15 mouse cellular contexts compared by ENCODE assay signal in the genomic region with DNA sequence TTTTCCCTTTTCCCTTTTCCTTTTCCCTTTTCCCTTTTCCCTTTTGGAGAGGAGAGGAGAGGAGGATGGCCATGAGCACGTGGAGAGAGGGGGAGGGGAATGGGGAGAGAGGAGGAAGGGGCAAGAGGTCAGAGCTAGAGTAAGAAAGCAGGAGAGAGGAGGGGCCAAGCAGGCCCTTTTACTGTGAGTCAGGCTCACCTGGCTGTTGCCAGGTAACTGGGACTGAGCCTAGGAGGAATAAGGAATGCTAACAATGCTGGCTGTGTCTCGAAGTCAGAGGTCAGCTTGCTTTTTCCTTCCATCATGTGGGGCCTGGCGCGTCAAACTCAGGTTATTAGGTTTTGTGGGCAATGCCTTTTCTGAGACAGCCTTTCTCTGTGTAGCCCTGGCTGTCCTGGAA. TPM values are rescaled to one million over a fixed set of nuclear protein-coding genes. Genes with fewer than 3 reads are reported as not detected.
DNase-seq lines count a peak whose midpoint lies in the region; ATAC-seq and TF ChIP-seq lines count a peak whose summit lies in the region.
"Had no signal": no experiment of that assay in that cellular context is flagged by ENCODE, and none has a peak within 500 bp of the region (broad histone marks: within the 10 kb centered on the region; RNA-seq: fewer than 3 reads in every experiment).

No protein-coding gene starts in this region.

- no peaks in the 10 kb centered on the region for H3K9me3 ChIP-seq in kidney, embryonic 16.5 days (ENCODE audit: low read length)
- no peaks in the 10 kb centered on the region for H3K9me3 ChIP-seq in ES-E14 (ENCODE audit: control insufficient read depth, insufficient read depth, low read depth, low read length)
- no peaks in the 10 kb centered on the region for H3K9me3 ChIP-seq in embryonic facial prominence, embryonic 12.5 days
- no peaks in the 10 kb centered on the region for H3K9me3 ChIP-seq in hindbrain, embryonic 14.5 days (ENCODE audit: control insufficient read depth, low read length)
- H3K9me3 ChIP-seq: liver, embryonic 15.5 days; midbrain, embryonic 12.5 days had no signal

- H3K4me3 ChIP-seq in kidney, embryonic 16.5 days (ENCODE audit: low read length): no peak overlapping the region
- H3K4me3 ChIP-seq in ES-E14 (ENCODE audit: insufficient read depth in 1 of 2, low read depth in 1 of 2, low read length in 2 of 2, poor library complexity in 1 of 2, severe bottlenecking in 1 of 2): no peak overlapping the region
- no peak overlapping the region for H3K4me3 ChIP-seq in embryonic facial prominence, embryonic 12.5 days
- no peak overlapping the region for H3K4me3 ChIP-seq in hindbrain, embryonic 14.5 days (replicated peaks; ENCODE audit: low read length)
- H3K4me3 ChIP-seq: liver, embryonic 15.5 days; midbrain, embryonic 12.5 days had no signal

- H3K4me1 ChIP-seq in kidney, embryonic 16.5 days (ENCODE audit: insufficient read depth, low read length): peaks cover 16% of the 10 kb centered on the region
- peaks cover 4 to 11% of the 10 kb centered on the region in 2 experiments for H3K4me1 ChIP-seq in ES-E14 (ENCODE audit: control insufficient read depth in 2 of 2, insufficient read depth in 2 of 2, low read length in 2 of 2, poor library complexity in 1 of 2)
- peaks cover 5% of the 10 kb centered on the region; the same call in 1 of the 2 replicates for H3K4me1 ChIP-seq in embryonic facial prominence, embryonic 12.5 days
- H3K4me1 ChIP-seq in hindbrain, embryonic 14.5 days (replicated peaks; ENCODE audit: control insufficient read depth, insufficient read depth, low read length): peaks cover 9% of the 10 kb centered on the region

- no peaks in the 10 kb centered on the region for H3K36me3 ChIP-seq in kidney, embryonic 16.5 days (ENCODE audit: insufficient read depth, low read length)
- no peaks in the 10 kb centered on the region for H3K36me3 ChIP-seq in ES-E14 (ENCODE audit: control insufficient read depth, insufficient read depth, low read length, poor library complexity, severe bottlenecking)
- no peaks in the 10 kb centered on the region for H3K36me3 ChIP-seq in embryonic facial prominence, embryonic 12.5 days
- no peaks in the 10 kb centered on the region for H3K36me3 ChIP-seq in hindbrain, embryonic 14.5 days (replicated peaks; ENCODE audit: control insufficient read depth, insufficient read depth)
- H3K36me3 ChIP-seq: liver, embryonic 15.5 days; midbrain, embryonic 12.5 days had no signal

- no peak for ATAC-seq in kidney, embryonic 16.5 days (ENCODE audit: low FRiP score, low TSS enrichment)
- no peak for ATAC-seq in embryonic facial prominence, embryonic 12.5 days (ENCODE audit: insufficient number of reproducible peaks, insufficient read depth, low FRiP score, low TSS enrichment)
- no peak for ATAC-seq in hindbrain, embryonic 14.5 days (ENCODE audit: low FRiP score)
- ATAC-seq: hindbrain, postnatal 0 days had no signal

- no peak overlapping the region for H3K4me2 ChIP-seq in kidney, embryonic 16.5 days (replicated peaks; ENCODE audit: low read depth, low read length)
- H3K4me2 ChIP-seq in embryonic facial prominence, embryonic 12.5 days (replicated peaks): no peak overlapping the region
- no peak overlapping the region for H3K4me2 ChIP-seq in hindbrain, embryonic 14.5 days (replicated peaks)
- H3K4me2 ChIP-seq: liver, embryonic 15.5 days; midbrain, embryonic 12.5 days had no signal

- peak overlapping the region; percentile 20; the same call in 1 of the 2 replicates for H3K27ac ChIP-seq in kidney, embryonic 16.5 days (ENCODE audit: low read length)
- peak overlapping the region; percentile 72 for H3K27ac ChIP-seq in ES-E14 (ENCODE audit: insufficient read depth, low read depth, low read length, poor library complexity, severe bottlenecking)
- H3K27ac ChIP-seq in embryonic facial prominence, embryonic 12.5 days: peak overlapping the region; percentile 67
- H3K27ac ChIP-seq in hindbrain, embryonic 14.5 days: no peak overlapping the region
- H3K27ac ChIP-seq: hindbrain, postnatal 0 days; liver, embryonic 15.5 days; midbrain, embryonic 12.5 days had no signal

- H3K9ac ChIP-seq in kidney, embryonic 16.5 days (replicated peaks; ENCODE audit: low read length): no peak overlapping the region
- H3K9ac ChIP-seq in ES-E14 (ENCODE audit: insufficient read depth, low read depth, low read length, poor library complexity, severe bottlenecking): peak overlapping the region; percentile 32; the same call in 1 of the 2 replicates
- no peak overlapping the region for H3K9ac ChIP-seq in embryonic facial prominence, embryonic 12.5 days
- H3K9ac ChIP-seq in hindbrain, embryonic 14.5 days: no peak overlapping the region
- H3K9ac ChIP-seq: liver, embryonic 15.5 days; midbrain, embryonic 12.5 days had no signal

- in situ Hi-C loops in ES-E14 (cut with MboI; ENCODE audit: low sequenced_read_pairs in 2 of 2, unreplicated experiment in 2 of 2): no loop called here

- 68% methylated on average over 3 of the region's 4 CpGs for WGBS in kidney, embryonic 16.5 days
- 47% methylated on average over 4 of the region's 4 CpGs for WGBS in embryonic facial prominence, embryonic 12.5 days
- 65% methylated on average over 3 of the region's 4 CpGs for WGBS in hindbrain, embryonic 14.5 days

- no peak for DNase-seq in kidney, postnatal 10 days
- no peak for DNase-seq in ES-E14 (ENCODE audit: low read depth, low spot score)
- DNase-seq in mesoderm, embryonic 11.5 days (ENCODE audit: low read depth, low spot score): peak; percentile 43
- DNase-seq in hindbrain, embryonic 14.5 days (ENCODE audit: low spot score): no peak
- DNase-seq in layer of hippocampus, postnatal 36 days: no peak
- DNase-seq: adrenal gland, postnatal 36 days; cerebellum, adult 11 months; gastrocnemius, postnatal 36 days; heart, postnatal 10 days; right cerebral cortex, postnatal 4 days had no signal

- H3K27me3 ChIP-seq in kidney, embryonic 16.5 days (ENCODE audit: insufficient read depth, low read length): no peaks in the 10 kb centered on the region
- no peaks in the 10 kb centered on the region for H3K27me3 ChIP-seq in embryonic facial prominence, embryonic 12.5 days
- no peaks in the 10 kb centered on the region for H3K27me3 ChIP-seq in hindbrain, embryonic 14.5 days (ENCODE audit: control insufficient read depth, insufficient read depth, low read length)
- H3K27me3 ChIP-seq: liver, embryonic 15.5 days; midbrain, embryonic 12.5 days had no signal

TF ChIP-seq in ES-E14, 5 proteins besides CTCF, POLR2A, EP300 and RAD21:
- TF ChIP-seq MAFK (IDR thresholded peaks at IDR 0.05; ENCODE audit: insufficient read depth, low read depth, low read length) (no peak), ZNF384 (IDR thresholded peaks at IDR 0.05; ENCODE audit: low read depth, low read length) (no peak), CHD2 (IDR thresholded peaks at IDR 0.05; ENCODE audit: low read depth, low read length) (no peak), HCFC1 (IDR thresholded peaks at IDR 0.05; ENCODE audit: borderline replicate concordance, insufficient read depth, low read length) (no peak), ZC3H11A (IDR thresholded peaks at IDR 0.05; ENCODE audit: borderline replicate concordance, low read depth, low read length) (no peak)
TF ChIP-seq in ES-E14: peak in this region for 0.

RNA-seq across cellular contexts. Expression of gene Stk11ip, which starts 3.3 kb away (rescaled TPM):
- polyA plus RNA-seq in kidney, embryonic 16.5 days (2015; fragmentation: Nextera tagmentation; extraction: Ambion mirVana): 28.8 and 30.6 TPM in 2 replicates
- 26.8 and 41.8 TPM in 2 replicates for total RNA-seq in ES-E14 (2012; rRNA removed)
- 28.0 and 28.7 TPM in 2 replicates for polyA plus RNA-seq in embryonic facial prominence, embryonic 12.5 days (2016; fragmentation: Nextera tagmentation; extraction: Ambion mirVana)
- polyA plus RNA-seq in hindbrain, embryonic 14.5 days (2014; fragmentation: Nextera tagmentation; extraction: Ambion mirVana): 14.0 and 17.9 TPM in 2 replicates
- 10 to 100 TPM; 26.7 to 27.7 TPM for total RNA-seq in layer of hippocampus, postnatal 36 days (2021)

RNA-seq across cellular contexts. Expression of gene Inha, which starts 11.1 kb away (rescaled TPM):
- 7.8 and 10.7 TPM in 2 replicates for polyA plus RNA-seq in kidney, embryonic 16.5 days (2015; fragmentation: Nextera tagmentation; extraction: Ambion mirVana)
- total RNA-seq in ES-E14 (2012; rRNA removed): 0.80 and 1.6 TPM in 2 replicates
- 11.7 and 11.8 TPM in 2 replicates for polyA plus RNA-seq in embryonic facial prominence, embryonic 12.5 days (2016; fragmentation: Nextera tagmentation; extraction: Ambion mirVana)
- 9.7 and 9.9 TPM in 2 replicates for polyA plus RNA-seq in hindbrain, embryonic 14.5 days (2014; fragmentation: Nextera tagmentation; extraction: Ambion mirVana)
- 10 to 100 TPM; 16.4 to 16.6 TPM for total RNA-seq in layer of hippocampus, postnatal 36 days (2021)

RNA-seq across cellular contexts. Expression of gene Obsl1, which starts 11.7 kb away (rescaled TPM):
- polyA plus RNA-seq in kidney, embryonic 16.5 days (2015; fragmentation: Nextera tagmentation; extraction: Ambion mirVana): 55.7 and 60.9 TPM in 2 replicates
- 45.0 and 52.2 TPM in 2 replicates for total RNA-seq in ES-E14 (2012; rRNA removed)
- polyA plus RNA-seq in embryonic facial prominence, embryonic 12.5 days (2016; fragmentation: Nextera tagmentation; extraction: Ambion mirVana): 101 and 104 TPM in 2 replicates
- 22.6 and 25.9 TPM in 2 replicates for polyA plus RNA-seq in hindbrain, embryonic 14.5 days (2014; fragmentation: Nextera tagmentation; extraction: Ambion mirVana)
- total RNA-seq in layer of hippocampus, postnatal 36 days (2021): 10 to 100 TPM; 24.1 to 26.3 TPM

RNA-seq across cellular contexts. Expression of gene Slc4a3, which starts 28.1 kb away (rescaled TPM):
- 24.5 and 24.9 TPM in 2 replicates for polyA plus RNA-seq in kidney, embryonic 16.5 days (2015; fragmentation: Nextera tagmentation; extraction: Ambion mirVana)
- 7.9 and 16.0 TPM in 2 replicates for total RNA-seq in ES-E14 (2012; rRNA removed)
- 33.1 and 33.7 TPM in 2 replicates for polyA plus RNA-seq in embryonic facial prominence, embryonic 12.5 days (2016; fragmentation: Nextera tagmentation; extraction: Ambion mirVana)
- polyA plus RNA-seq in hindbrain, embryonic 14.5 days (2014; fragmentation: Nextera tagmentation; extraction: Ambion mirVana): 43.0 and 50.1 TPM in 2 replicates
- 100 to 1,000 TPM; 104 to 109 TPM for total RNA-seq in layer of hippocampus, postnatal 36 days (2021)

RNA-seq across cellular contexts. Expression of gene Tmem198, which starts 38.7 kb away (rescaled TPM):
- polyA plus RNA-seq in kidney, embryonic 16.5 days (2015; fragmentation: Nextera tagmentation; extraction: Ambion mirVana): 0.77 and 0.99 TPM in 2 replicates
- 1.6 TPM in 2 replicates for total RNA-seq in ES-E14 (2012; rRNA removed)
- polyA plus RNA-seq in embryonic facial prominence, embryonic 12.5 days (2016; fragmentation: Nextera tagmentation; extraction: Ambion mirVana): 2.5 and 3.1 TPM in 2 replicates
- polyA plus RNA-seq in hindbrain, embryonic 14.5 days (2014; fragmentation: Nextera tagmentation; extraction: Ambion mirVana): 37.5 and 40.3 TPM in 2 replicates
- 10 to 100 TPM; 68.8 to 71.4 TPM for total RNA-seq in layer of hippocampus, postnatal 36 days (2021)
